Mouse (Mus musculus) retina, adult 2 months (tissue): ENCODE data around the gene Lamb1.

ENCODE experiments used
- DNase-seq: peaks from one replicate; pipeline ENCODE4 v3.0.0-alpha.2; 2012; ENCODE audit warnings: low read depth, low spot score

Gene Lamb1

DNA sequence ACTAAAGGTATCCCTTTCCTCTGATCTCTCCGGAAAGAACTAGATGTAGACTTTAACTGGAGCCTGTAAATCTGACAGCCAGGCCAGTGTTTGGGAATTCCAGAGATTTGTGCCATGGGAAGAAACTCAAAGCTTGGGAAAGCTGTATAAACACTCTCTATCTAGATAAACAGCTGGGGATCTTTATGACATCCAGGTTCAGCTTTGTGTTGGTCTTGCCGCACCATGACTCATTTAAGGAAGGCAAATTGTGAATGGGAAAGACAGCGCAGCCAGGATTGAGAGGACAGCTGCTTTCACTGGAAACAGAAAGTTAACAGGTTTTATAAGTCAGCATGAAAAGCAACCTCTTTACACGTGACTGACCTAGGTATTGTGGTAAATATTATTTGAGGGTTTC is 12.8 kb upstream of the Lamb1 start:
- DNase-seq: no peak

DNA sequence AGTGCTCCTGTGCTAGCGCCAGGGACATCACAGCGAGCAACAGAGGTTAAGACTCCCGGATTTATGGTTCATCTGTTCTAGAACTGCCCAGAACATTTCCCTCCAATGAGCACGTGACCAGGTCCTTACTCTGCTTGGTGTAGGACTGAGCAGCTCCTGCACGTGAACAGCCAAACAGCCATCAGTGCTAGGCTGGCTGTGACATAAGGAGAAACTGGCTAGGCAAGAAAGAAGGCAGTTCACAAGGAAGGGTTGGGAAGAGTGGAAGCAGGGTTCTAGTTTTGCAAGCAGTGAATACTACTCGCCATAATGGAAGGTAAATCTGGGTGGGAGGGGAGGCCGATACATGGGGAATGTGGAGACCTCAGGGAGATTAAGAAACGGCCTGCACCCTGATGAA is 10.1 kb upstream of the Lamb1 start:
- no peak for DNase-seq

DNA sequence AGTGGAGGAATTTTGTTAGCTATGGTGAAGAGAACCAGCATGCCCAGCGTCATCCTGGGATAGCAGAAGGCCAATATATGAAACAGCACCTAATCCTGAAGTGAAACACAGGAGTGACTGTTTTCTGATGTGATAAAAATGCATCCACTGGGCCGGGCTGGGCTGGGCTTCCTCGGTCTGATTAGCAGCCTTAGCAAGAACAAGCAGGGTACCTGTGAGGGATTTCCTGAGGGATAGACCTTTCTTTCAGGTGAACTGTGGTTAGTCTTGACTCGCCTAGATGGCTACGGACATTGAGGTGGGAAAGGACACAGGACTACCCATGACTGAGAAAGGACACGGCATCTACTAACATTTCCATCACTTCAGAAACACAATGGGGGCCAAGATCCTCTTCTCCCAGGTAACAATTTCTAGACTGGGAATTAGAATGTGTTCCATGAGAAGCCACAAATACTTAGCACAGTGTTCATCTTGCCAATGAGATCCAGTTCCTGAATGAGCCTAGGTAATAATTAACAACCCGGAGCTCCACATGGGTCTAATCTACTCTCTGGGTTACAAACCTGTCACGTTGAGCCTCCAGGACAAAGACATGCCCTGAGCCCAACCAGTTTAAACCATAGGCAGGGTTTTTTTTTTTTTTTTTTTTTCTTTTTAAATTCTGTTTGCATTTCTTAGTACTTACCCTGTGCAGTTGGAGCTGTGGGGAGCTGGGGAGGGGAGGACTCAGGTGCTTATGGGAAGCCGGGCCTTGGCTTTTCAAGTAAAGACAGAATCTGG is 8.7 kb upstream of the Lamb1 start:
- no peak for DNase-seq

DNA sequence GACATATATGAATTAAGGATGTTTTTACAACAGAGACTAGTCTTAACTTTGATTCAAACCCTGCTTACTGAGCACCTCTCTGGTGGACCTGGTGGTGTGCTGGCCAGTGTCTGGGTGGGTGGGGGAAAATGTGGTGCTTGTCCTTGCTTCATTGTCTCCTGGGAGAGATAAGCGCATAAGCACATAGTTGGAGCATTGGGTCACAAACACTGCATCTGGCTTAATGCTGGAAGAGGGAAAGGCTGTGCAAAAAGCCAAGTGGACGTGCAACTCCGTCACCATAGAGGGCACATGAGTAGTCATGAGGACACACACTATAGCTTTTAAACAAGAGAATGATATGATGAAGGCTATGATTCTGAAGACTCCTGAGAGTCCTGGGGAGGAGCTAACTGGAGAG is 3.2 kb upstream of the Lamb1 start:
- DNase-seq: no peak

DNA sequence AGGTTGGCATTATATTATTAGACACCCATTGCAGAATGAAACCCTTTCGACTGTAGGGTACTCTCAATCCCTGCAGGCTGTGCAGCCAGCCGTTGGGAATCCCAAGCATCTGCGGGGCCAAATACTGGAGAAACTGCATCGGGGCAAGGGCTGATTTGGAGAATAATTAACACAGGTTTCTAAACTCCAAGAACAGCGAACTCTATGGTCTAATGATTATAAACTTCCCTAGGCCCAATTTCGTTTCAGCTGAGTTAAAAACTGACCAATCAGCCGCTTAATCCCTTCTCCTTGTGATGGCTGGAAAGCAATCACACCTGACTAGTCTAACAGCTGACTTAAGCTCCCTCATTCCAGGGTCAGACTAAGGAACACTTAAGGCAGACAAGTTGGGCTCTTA is 1.1 kb upstream of the Lamb1 start:
- no peak for DNase-seq

DNA sequence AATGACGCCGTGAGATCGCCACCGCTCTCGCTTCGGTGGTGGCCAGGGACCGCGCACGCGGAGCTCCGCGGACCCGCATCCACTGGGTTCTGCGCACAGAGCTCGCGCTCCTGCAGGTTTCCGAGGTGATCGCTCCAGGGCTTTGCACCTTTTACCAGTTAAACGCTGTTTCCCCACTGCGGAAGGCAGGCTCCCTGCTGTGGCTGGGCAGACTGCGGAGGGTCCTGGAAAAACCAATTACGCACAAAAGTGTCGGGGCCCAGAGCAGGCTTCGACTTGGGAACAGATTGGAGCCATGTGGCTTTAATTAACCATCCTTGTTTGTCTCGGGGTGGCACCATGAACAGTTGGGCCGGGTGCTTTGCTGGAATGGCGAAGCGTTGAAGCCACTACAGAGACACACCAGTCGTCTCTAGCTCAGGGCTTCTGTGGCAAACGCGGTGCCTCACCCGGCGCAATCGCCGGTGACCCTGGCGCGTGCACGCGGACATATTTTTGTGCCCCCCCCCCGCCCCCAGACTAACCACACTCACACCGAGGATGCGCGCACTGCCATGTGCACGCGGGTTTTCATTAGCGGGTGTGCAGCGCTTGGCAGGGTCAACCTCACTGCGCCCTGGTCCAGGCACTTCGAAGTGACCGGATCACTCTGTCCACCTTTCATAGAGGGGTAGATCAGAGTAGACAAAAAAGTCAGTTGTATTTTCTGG is 843 bp downstream of the Lamb1 start:
- DNase-seq: no peak

DNA sequence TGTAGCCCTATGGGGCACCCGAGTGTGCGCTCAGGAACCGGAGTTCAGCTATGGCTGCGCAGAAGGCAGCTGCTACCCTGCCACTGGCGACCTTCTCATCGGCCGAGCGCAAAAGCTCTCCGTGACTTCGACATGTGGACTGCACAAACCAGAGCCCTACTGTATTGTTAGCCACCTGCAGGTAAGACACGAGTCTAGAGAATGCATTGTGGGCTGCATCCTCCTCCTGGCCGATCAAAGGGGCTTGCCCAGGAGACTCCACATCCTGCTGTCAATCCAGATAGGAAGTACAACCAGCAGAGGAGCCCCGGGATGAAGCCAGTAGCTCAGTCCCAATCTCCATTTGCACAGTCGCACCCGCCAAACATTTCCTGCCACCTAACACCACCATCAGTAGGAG is 1.7 kb downstream of the Lamb1 start:
- no peak for DNase-seq

DNA sequence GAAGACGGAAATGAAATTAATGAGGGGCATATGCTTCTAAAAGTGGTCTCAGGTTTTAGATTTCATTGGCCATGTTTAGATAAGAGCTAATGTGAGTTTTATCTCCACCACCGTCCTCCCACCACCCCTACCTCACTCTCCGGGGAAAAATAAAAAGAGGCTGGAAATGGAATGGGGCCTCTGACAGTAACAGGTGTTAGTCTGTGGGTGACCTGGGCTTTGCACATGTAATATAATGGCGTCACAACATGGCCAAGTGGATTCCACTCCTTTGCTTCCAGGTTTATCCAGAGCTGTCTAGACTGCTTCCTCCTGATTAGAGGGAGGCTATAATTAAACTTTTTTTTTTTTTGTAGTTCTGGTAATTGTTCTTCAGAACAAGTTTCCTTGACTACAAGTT is 2.3 kb downstream of the Lamb1 start:
- DNase-seq: no peak

DNA sequence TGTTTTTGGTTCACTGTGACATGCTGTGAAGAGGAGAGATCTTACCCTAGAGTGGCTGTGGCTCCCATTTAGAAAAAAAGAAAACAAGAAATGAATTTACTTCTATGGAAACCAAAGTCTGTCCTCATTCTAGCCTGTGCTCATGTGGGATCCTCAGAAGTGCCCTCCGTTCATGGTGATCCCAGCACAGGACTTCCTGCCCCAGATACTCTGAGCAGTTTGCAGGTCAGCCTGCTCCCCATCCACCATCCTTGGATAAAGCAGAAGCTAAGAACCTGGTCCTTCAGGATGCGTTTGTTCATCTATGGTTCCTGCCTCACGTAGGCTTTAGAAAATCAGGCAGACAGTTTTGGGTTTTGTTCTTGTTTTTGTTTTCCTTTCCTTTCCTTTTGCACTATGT is 3.3 kb downstream of the Lamb1 start:
- no peak for DNase-seq

DNA sequence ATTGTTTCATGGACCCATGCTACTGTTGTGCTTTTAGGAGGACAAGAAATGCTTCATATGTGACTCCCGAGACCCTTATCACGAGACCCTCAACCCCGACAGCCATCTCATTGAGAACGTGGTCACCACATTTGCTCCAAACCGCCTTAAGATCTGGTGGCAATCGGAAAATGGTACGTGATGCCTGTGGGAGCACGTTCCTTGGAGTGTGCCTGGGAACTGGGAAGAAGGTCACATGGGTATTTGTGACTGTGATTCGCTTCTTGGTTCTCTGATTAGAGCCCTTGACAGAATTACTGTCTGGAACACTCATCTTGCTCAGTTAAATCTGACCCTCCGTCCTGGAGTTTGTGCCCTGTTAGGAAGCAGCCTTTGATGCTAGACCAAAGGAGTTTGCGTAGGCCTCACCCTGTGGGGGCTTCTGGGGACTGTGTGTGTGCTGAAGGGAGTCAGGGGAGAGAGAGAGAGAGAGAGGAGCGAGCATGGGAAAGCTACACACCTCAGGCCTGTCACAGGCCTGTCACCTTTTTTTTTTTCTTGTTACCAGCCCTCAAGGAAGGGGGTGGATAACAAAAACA is 4.1 kb downstream of the Lamb1 start:
- no peak for DNase-seq

DNA sequence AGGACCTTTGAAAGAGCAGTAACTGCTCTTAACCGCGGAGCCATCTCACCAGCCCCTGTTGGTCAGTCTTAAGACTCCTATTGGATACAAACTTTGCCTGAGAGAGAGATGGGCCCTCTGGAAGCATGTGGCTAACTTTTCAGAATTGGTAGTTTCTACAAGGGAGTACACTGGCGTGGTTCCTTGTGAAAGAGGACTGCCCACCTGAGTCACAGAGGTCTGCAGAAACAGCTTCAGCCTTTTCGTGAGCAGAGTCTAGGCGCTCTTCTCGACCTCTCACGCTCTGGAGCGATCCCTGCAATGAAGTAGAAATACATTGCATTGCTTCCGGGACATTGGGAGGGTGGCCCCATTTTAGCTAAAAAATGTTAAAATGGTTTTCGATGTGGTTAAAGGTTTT is 5.3 kb downstream of the Lamb1 start:
- no peak for DNase-seq

DNA sequence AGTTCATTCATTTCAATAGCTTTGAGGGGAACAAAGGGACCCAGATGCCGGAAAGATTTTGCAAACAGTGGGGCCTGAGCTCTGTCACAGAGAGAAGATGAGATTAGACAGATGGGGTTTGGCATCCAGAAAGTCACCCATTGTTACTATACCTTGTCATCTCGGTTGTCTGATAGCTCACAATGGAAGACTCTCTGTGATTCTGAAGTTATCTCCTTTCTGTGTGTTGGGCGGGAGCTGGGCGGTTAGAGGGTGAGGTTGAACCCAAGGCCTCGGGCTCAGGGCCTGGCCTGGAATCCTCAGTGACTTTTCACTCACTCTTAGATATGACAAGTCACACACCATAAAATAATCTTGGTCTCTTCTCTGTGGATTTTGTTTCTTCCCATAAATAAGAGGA is 5.7 kb downstream of the Lamb1 start:
- DNase-seq: no peak

DNA sequence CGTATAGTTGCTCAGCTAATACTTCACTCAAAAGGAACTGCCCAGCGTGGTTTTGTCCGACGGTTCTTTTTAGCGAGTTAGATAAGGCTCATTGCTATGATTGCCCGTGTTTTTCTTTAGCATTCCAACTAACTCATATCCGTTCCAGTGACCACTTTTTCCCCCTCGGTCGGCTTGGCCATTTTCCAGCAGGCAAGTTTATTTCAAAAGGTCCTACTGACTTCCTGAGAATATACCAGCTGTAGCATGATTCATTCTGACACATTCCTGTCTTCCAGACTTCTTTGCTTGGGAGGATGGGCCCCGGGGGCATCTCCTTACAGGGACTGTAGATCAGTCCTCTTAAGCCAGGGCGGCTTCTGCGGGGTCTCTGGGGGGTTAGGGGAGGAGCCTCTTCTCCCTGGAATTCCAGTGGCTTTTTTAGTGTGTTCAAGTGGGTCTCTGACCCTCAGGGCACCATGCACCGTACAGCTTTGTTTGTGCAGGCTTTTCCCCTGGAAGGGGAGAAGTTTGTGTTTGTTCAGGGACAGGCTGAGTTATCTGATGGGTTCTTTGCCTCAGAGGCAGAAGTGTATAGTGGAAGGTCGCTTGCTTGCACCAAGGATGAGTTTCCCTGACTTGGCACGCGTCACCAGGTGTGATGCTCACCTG is 6.5 kb downstream of the Lamb1 start:
- no peak for DNase-seq

DNA sequence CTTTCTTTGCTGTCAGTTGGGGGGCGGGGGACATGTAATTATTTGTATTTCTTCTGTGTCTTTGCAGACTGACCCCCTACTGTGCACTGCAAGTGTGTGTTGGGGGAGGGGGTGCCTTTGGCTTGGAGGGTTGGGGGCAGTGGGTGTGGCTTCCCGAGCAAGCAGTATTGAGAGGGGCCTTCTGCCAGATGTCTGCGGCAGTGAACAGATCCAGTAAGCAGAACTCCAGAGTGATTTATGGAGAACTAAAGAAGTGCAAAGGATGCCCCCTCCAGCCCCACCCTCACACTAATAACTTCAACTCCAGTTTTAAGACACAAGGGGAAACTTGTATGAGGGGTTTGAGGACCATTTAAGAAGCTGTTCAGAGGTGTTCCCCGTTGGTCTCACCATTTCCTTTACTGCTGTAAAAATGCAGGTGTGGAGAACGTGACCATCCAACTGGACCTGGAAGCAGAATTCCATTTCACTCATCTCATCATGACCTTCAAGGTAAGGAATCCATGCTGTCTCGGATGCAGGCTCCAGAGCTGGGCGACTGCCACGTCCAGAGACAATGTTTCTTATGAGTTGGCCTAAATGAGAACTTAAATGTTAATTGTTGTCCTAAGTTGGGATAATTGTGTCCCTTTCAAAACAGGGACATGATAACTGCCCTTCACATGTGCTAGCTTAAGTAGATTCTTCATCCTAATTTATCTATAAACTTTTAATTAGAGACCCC is 7.1 kb downstream of the Lamb1 start:
- DNase-seq: no peak

DNA sequence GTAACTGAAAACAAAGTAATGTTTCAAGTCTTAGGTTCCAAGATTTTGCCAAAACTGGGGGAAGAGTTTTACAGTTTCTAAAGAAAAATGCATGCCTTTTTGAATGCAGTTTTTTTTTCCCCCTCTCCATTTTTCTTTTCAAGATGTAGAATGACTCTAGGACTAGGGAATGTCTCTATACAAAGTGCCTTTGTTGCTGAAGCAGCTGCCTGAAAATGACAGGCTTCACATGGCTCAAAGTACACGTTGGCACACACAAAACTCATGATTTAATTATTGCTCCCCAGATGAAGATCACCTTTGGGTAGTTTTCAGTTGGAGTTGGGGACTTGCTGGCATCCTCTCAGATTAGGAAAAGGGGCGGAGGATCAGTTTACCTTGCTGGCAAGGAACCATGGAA is 7.8 kb downstream of the Lamb1 start:
- DNase-seq: no peak

DNA sequence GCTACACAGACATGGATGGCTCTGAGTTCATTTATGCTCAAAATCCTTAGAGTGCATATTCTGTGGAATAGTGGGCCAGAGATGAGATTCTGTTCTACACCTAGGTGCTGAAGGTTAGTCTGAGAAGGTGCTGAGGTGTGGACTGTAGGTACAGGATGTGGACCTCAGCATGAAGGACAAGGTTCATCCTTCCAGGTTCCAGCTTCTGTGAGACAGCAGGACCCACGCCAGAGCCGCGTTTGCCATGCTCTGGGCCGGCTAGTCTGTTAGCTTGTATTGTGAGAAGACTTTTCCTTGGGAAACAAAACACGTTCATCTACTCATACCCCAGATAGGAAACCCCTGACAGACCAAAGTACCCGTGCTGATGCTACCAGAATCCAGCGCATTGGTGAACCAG is 8.6 kb downstream of the Lamb1 start:
- DNase-seq: no peak

DNA sequence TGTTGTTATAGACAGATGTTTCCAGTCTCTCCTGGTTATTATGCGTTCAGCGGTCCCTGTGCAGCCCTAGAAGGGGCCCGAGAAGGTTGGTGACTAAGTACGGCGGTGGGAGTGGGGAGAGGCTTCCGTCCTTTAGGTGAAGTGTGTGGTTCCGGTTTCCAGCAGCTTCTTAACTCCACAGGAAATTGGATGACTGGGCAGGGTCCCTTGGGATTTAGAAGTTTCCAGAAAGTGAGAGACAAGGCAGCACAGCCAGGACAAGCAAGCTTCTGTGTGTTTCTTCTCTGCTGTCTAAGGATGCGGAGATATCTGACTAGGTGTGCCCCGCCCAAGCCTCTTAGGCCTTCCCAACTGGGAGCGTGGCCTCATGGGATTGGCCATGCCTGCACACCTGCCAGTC is 10.4 kb downstream of the Lamb1 start:
- DNase-seq: no peak

DNA sequence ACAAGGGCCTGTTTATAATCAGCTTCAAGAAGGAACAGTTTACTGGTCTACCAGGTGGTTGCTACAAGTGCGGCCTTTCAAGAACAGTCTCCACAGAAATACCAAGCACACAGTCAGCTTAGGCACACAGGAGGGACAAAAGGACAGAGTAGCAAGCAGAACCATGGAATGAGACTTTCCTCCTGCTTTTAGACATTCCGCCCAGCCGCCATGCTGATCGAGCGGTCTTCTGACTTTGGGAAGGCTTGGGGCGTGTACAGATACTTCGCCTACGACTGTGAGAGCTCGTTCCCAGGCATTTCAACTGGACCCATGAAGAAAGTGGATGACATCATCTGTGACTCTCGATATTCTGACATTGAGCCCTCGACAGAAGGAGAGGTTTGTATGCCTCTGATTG is 13.2 kb downstream of the Lamb1 start:
- DNase-seq: no peak

DNA sequence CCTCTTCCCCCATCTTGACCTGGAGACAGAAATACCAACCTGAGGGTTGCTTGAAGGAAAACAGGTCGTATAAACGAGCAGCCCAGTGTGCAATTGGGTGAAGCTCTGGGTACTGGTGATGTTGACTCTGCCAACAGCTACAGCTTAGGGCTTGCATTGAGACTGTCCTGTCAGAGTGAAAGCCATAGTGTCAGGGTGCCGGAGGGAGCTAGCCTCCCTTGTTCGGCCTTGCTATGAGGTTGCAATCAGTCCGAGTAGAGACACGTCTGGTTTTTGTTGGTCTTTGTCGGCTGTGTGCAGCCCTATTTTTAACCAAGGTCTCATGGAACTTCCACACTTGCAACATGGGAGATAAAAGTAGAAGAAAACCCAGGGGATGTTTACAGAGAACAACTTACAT is 15.3 kb downstream of the Lamb1 start:
- no peak for DNase-seq

DNA sequence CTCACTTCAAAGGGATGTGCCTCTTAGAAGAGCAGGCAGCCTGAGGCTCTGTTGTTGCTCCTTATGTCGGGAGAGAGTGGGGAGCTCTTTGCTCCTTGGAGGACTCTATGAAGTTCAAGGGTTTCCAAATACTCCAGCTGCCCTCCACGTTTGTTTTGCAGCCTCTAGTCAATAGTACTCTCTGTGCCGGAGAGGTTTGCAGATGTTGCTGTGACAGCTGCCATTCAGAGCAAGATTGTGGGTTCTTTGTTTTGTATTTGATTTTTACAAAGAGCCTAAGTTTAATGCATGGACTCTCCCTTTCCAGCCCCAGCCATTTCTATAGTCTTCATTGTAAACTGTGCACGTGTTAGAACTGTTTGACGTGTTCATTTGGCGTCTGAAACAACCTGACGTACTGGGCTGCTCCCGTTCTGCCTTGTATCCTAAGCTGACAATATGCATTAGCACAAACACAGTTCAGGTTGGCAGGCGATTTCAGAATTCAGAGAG is 16.1 kb downstream of the Lamb1 start:
- DNase-seq: no peak

DNA sequence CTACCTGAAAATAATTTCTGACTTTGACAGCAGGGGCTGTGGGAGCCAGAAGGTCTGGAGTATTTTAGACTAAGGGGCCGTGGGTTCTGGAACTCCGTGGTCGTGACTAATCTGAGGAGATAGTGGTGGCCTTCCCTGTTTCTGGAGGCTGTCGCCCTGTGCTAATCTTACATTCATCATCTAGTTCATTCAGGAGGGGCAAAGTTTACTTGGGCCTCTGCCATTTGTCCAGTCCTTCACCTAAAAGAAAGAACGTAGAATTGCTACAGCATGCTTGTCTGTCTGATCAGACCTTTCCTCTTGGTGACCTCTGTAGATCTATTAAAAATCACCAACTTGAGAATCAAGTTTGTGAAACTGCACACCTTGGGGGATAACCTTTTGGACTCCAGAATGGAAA is 17.2 kb downstream of the Lamb1 start:
- no peak for DNase-seq

DNA sequence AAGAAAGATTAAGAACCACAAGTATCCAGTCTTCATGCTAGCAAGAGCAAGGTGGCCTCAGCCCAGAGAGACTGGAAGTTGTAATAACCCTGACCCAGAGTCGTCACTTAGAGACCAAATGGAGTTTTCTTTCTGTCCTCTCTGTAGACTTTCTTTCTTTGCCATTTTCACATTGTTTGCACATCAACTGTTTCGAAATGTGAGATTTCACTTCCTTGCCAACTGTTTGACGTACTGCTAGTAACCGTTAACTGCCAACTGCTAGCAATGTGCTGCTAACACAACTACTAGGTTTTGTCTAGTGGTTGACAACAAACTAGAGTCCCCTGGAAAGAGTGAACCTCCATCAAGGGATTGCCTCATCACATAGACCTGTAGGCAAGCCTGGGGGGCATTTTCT is 18.1 kb downstream of the Lamb1 start:
- no peak for DNase-seq
